Comparison of ENCODE assay signal across 17 mouse cellular contexts in the genomic region with DNA sequence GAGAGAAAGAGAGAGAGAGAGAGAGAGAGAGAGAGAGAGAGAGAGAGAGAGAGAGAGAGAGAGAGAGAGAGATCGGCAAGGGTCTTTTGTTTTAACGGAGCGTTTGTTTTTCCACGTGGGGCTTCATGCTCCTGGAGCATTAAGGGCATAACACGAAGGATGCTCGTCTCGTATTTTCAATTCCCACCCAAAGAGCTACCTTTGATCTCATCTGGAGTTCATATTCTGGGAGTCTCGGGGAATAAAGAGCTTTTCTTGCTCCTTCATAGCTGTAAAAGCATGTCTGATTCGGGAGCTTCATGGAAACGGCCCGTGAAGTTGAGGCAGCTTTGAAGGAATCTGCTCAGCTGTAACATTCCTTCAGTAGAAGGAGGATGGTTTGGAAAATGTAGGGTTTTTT.
A peak's percentile ranks its signal among the peaks of the same experiment; 100 is the strongest.
DNase-seq lines count a peak whose midpoint lies in the region; ATAC-seq lines count a peak whose summit lies in the region.
"Had no signal": no experiment of that assay in that cellular context is flagged by ENCODE, and none has a peak within 500 bp of the region (broad histone marks: within the 10 kb centered on the region; RNA-seq: fewer than 3 reads in every experiment).

No protein-coding gene starts in this region.

- no peaks in the 10 kb centered on the region for H3K27me3 ChIP-seq in kidney, embryonic 15.5 days
- H3K27me3 ChIP-seq in hindbrain, embryonic 15.5 days: no peaks in the 10 kb centered on the region
- H3K27me3 ChIP-seq in neural tube, embryonic 15.5 days (replicated peaks): no peaks in the 10 kb centered on the region

- peak overlapping the region; percentile 30; the same call in 1 of the 2 replicates for H3K4me2 ChIP-seq in kidney, embryonic 15.5 days
- peak overlapping the region; percentile 24; the same call in 1 of the 2 replicates for H3K4me2 ChIP-seq in hindbrain, embryonic 15.5 days
- H3K4me2 ChIP-seq in neural tube, embryonic 15.5 days: peak overlapping the region; percentile 9; the same call in 1 of the 2 replicates

- H3K36me3 ChIP-seq in kidney, embryonic 15.5 days: no peaks in the 10 kb centered on the region
- no peaks in the 10 kb centered on the region for H3K36me3 ChIP-seq in hindbrain, embryonic 15.5 days
- H3K36me3 ChIP-seq in neural tube, embryonic 15.5 days: no peaks in the 10 kb centered on the region
- H3K36me3 ChIP-seq: forebrain, embryonic 10.5 days had no signal

- no peak overlapping the region for H3K4me3 ChIP-seq in kidney, embryonic 15.5 days (replicated peaks)
- H3K4me3 ChIP-seq in hindbrain, embryonic 15.5 days: no peak overlapping the region
- H3K4me3 ChIP-seq in neural tube, embryonic 15.5 days (replicated peaks): no peak overlapping the region
- H3K4me3 ChIP-seq: forebrain, embryonic 10.5 days had no signal

- DNase-seq in kidney, postnatal 10 days: no peak
- peak; percentile 1 for DNase-seq in retina, postnatal 1 day
- no peak for DNase-seq in retina, embryonic 14.5 days (ENCODE audit: low spot score)
- DNase-seq in cerebellum, postnatal 36 days: no peak
- no peak for DNase-seq in right cerebral cortex, postnatal 4 days
- DNase-seq: adrenal gland, postnatal 25 days; cerebellum, adult 8-10 months; gastrocnemius, postnatal 25 days; kidney, postnatal 14 days; lung, adult 18-20 months; thymus, postnatal 4 days had no signal

- no peak overlapping the region for H3K27ac ChIP-seq in kidney, embryonic 15.5 days
- no peak overlapping the region for H3K27ac ChIP-seq in hindbrain, embryonic 15.5 days (replicated peaks)
- no peak overlapping the region for H3K27ac ChIP-seq in neural tube, embryonic 15.5 days (replicated peaks)
- H3K27ac ChIP-seq: forebrain, embryonic 10.5 days had no signal

- 0 out of 2 replicates have a peak, but pooled peaks cover 2% of the 10 kb centered on the region for H3K4me1 ChIP-seq in kidney, embryonic 15.5 days
- no peaks in the 10 kb centered on the region for H3K4me1 ChIP-seq in hindbrain, embryonic 15.5 days (replicated peaks)
- no peaks in the 10 kb centered on the region for H3K4me1 ChIP-seq in neural tube, embryonic 15.5 days

- no peaks in the 10 kb centered on the region for H3K9me3 ChIP-seq in kidney, embryonic 15.5 days (replicated peaks)
- no peaks in the 10 kb centered on the region for H3K9me3 ChIP-seq in hindbrain, embryonic 15.5 days
- no peaks in the 10 kb centered on the region for H3K9me3 ChIP-seq in neural tube, embryonic 15.5 days (replicated peaks)
- H3K9me3 ChIP-seq: forebrain, embryonic 10.5 days had no signal

- H3K9ac ChIP-seq in kidney, embryonic 15.5 days: no peak overlapping the region
- H3K9ac ChIP-seq in hindbrain, embryonic 15.5 days: no peak overlapping the region
- H3K9ac ChIP-seq in neural tube, embryonic 15.5 days (replicated peaks): no peak overlapping the region

- 21% methylated on average over 11 of the region's 11 CpGs for WGBS in kidney, embryonic 15.5 days
- WGBS in hindbrain, embryonic 15.5 days: 33% methylated on average over 11 of the region's 11 CpGs
- WGBS in neural tube, embryonic 15.5 days: 37% methylated on average over 11 of the region's 11 CpGs

- no peak for ATAC-seq in kidney, embryonic 15.5 days (replicated peaks; ENCODE audit: low FRiP score)
- no peak for ATAC-seq in hindbrain, embryonic 15.5 days (ENCODE audit: low FRiP score, low read depth)
- no peak for ATAC-seq in neural tube, embryonic 15.5 days (ENCODE audit: low FRiP score)
- ATAC-seq: activated CD4-positive, CD25-positive, alpha-beta regulatory T cell, adult 4 months; inflammation-experienced regulatory T-cells, adult 6 months had no signal
